Mouse (Mus musculus) B cell, adult 2 months (primary cell): ENCODE measurements around the gene Arpc5.
"Not testable (repeated sequence)": the region's sequence is repeated elsewhere in the genome, so short reads cannot be mapped to it uniquely, and the experiment has no call there.

Source experiments
- DNase-seq, 2 experiments: peaks; one replicate each; pipeline ENCODE4 v3.0.0; 2022

The Arpc5 gene

DNA sequence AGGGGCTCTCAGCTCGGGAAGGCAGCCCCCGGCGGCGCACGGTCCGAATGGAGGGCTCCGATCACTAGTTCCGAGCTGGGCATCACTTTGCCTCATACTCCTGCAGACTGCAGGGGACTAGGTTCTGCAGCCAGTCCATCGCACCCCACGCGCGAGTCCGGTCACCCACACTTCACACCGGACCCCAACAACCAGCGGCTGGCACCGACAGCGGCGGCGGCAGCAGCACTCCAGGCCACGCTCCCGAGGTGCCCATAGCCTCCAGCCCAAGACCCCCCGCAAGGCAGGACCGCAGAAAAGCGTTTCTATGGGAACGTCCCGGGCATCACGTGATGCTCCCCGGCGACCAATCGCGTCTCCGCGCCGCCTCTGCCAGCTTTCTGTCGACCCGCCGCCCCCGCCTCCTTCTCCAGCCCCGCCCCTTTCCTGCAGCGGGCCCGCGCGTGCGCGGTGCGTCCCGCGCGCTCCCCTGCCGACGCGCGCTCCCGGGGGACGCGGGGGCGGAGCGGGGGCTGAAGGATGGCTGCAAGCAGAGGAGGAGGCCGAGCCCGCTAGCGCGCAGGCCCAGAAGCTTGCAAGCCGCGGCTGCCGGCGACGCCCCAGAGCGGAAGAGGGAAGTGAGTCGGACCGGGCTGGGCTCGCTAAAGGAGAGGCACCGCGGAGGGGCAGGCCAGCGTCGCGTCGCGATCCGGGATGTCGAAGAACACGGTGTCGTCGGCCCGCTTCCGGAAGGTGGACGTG, at the start of gene Arpc5, which contains the start of gene Rgl1:
Gene Arpc5, plus strand, starts transcription at position 511 of the 741 bp plus-strand sequence.
Gene Rgl1, minus strand, starts transcription at position 320 of the 741 bp plus-strand sequence.
- DNase-seq = peak; percentile 98 to 99

DNA sequence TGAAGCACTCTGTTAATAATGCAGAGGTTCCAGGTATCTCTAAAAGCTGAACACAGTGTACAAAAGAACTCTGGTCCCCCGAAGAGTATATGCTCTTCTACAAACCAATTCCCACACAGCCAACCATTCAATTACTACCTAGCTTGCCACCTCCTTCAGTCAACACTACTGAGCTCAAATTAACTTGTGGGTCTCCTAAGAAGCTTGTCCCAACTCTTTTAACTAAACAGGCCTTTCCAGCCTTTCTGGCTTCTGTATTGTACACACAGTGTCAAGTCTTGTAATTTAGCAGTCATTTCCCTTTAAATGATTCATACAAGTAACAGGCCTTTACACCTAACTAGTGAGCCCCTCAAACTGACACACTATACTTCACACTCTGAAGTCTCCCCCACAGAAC, 49.0 kb upstream of the Arpc5 start:
- DNase-seq = no peak

DNA sequence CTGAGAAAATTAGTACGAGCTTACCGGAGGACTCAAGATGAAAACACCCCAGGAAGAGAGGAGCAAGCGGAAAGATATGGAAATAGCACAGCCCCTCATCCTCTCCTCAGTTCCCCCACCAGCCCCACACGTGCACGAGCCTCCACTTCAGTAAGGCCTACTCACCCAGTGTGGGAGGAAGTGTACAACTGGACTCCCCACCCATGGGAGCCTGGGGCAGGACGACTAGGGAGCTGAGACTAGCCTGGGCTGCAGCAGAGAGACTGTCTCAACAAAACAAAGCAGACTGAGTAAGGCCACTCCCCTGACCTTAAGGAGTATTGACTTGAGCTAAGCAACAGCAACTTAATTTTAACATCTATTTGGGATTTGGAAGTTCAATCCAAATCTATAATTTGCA, 48.1 kb upstream of the Arpc5 start:
- peak; percentile 14 to 16 for DNase-seq

DNA sequence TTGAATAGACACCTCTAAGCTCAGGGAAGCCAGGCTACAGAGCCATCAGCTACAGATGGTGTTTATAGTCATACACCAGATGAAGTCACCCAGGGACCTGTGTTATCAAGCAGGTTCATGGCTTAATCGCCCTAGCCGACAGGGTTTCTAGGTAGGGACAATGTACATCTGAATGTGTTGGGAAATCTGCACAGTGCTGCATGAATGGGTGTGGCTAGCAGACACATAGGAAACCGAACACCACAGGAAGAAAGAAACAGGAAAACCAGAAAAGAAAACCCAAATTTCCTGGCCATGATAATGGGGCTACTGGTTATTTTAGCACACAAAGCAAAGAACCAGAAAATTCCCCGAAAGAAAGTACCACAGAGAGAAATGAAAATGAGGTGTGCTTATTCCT, 45.4 kb upstream of the Arpc5 start:
- no peak for DNase-seq

DNA sequence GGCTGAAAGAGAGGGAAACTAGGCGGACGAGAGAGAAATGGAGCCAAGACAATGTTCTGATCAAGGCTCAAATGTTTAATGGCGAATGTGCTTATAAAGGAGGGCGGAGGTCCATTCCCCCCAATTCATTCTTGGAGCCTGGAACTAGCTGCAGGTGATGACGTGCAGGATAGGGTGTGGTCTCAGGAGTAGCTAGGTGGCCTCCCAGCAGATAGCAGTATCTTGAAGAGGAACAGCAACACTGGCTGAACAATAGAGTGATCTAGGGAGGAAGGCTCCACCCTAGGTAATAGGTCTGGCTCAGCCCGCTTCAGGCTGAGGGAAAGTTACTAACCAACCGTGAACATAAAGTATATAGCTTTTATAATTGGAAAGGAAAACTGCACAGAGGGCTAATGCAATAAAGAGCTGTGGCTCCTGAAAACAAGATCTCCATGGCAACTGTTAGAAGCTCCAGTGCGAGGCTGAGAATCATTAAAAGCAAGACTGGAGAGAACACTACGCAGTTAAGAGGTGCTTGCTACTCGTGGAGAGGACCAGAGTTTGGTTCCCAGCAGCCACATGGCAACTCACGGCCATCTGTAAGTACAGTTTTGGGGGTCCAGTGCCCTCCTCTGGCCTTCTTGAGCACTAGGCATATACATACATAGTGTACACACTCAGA, 44.7 kb upstream of the Arpc5 start:
- DNase-seq = no peak

DNA sequence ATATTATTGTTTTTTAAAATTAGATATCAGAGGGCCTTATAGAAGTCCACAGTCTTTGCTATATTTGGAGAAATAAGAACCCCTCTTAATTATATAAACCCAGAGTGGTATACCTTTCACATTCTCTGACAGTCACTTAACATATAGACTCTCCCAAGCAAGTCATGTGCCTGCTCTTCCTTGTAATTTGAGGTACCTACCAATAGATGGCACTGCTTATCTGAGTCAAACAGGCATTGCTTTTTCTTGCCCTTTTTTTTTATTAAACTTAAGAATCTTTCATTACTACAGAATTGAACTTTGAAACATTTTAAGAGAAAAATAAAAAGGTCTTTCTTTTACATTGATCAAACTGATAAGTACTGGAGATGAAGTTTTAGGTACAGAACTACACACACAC, 42.1 kb upstream of the Arpc5 start:
- DNase-seq = no peak

DNA sequence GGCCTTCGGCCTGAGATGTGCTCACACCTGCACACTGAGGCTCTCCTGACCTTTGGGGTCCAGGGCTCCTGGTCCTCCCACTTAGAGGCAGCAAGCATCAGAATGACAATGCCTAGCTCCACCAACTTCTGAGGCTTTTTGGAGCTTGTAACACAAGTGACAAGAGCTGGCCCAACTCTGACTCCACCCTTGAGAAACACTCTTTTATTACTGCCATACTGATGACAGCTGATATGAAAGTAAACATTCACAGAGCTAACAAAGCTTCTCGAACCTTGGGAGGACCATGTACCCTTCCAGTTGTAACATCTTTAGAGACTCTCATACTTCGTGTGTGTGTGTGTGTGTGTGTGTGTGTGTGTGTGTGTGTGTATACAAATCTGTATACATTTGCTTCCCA, 40.2 kb upstream of the Arpc5 start:
- no peak for DNase-seq

DNA sequence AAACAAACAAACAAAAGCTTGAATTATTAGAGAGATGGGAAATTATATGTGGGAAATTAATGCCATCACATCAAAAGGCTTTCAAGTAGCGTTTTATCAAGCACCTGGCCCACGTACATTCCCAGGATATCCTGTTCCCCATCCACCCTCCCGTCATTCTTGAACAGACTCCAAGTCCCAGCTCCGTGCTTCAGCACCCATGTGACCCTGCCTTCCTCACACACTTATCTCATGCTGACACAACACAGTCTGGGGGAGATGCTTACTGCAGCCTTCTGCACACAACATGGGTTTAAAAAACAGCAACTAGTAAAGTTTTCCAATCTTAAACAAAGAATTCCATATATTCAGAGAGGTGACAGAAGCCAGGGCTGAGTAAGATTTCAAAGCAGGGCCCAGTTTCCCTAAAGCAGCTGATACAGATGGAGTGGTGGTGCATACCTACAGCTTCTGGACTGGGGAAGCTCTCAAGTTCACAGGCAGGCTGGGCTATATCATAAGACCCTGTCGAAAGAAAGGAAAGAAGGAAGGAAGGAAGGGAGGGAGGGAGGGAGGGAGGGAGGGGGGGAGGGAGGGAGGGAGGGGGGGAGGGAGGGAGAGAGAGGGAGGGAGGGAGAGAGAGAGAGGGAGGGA, 38.6 kb upstream of the Arpc5 start:
- no peak for DNase-seq

DNA sequence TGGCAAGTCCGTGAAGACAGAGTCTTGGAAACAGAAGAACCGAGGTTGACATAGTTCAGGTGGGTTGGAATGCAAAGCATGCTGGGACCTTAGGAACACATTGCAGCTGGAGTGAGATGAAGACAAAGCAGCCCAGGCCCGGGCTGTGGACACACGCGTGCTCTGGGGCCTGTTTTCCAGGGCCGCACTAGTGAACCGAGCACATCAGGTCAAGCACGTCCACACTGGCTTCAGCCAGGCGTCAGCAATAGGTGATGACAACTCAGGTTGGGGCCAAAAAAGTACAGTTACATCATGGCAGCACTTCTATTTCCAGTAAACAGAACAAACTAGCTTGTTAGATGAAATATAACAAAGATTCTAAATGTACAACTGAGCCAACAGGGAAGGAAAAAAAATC, 27.5 kb upstream of the Arpc5 start:
- no peak for DNase-seq

DNA sequence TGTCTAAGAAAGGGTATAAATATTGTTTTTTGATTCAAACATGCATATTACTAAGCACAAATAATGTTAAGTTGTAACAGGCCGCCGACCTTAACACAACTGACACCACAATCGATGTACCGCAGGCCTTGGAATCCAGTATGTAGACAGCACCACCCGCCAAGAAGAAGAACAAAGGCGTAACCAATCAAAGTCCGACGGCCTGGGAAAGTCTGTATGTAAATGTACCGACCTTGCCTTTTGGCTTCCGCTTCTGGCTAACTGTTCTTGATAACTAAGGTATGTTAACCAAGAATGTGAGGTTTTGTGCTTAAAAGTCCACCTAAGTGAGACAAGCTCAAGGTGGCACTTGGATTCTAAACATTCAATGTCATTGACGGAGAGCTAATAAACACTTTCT, 27.0 kb upstream of the Arpc5 start:
- DNase-seq = no peak

DNA sequence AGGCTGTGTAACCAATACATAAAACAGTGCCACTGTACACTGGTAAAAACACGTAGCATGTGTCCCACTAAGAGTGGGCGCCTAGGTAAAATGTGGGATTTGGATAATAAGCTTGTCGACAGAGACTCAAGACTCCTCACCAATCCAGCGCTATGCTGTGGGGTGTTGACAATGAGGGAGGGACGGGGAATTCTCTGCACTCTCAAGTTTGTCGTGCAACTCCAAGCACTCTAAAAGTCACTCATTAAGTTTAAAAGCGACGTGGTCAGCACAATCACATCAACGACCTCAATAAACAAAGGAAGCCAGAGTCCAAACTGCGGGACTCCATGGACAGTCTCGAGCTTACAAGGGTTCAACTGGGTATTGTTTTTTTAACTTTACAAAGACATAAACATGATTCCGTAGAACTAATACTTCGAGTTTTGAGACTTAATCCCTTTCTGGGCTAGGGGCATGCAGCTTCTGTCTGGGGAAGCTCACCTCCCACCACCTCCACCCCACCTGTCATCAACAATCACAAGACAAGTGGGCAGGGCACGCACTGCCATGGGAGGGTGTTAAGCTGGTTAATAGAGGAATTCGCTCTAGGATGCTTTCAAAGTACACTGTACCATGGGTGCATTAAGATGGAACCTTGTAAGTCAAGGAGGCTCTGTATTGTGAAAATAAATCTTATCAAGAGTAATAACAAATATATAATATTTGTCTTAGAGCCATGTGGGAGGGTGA, 23.1 kb upstream of the Arpc5 start:
- no peak for DNase-seq

DNA sequence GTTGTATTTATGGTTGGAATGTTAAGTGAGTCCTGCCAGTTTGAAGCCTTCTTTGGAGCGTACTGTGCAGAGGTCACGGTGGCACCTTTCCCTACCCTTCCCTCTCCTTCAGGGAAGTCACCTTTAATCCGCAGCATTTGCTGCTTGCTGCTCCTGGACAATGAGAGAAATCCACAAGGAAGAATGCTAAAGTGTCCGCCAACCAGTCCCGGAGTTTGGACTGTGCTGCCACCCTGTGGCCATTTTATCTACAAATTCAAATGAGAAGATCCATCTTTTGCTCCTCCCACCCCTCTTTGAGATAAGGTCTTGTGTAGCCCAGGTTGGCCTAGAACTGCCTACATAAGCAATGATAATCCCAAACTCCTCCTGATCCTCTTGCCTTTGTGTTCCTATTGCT, 19.9 kb upstream of the Arpc5 start:
- peak; percentile 75 to 80 for DNase-seq

DNA sequence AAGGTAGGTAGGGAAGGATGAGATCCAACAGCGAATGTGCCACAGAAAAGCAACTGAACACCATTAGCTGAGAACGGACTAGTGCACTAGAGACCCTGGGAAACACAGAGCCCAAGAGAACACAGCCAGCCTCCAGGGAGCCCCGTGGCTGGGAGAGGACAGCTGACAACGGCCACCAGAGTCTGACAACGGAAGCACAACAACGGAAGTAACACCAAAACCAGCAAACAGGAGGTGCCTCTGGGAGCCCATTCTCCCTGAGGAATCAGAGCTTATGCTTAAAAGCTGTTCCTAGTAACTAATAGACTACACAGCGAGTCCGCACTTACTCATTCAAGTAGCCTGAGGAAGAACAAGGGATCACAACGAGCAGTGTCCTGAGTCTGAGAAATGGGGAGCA, 17.1 kb upstream of the Arpc5 start:
- peak; percentile 42 to 47 for DNase-seq

DNA sequence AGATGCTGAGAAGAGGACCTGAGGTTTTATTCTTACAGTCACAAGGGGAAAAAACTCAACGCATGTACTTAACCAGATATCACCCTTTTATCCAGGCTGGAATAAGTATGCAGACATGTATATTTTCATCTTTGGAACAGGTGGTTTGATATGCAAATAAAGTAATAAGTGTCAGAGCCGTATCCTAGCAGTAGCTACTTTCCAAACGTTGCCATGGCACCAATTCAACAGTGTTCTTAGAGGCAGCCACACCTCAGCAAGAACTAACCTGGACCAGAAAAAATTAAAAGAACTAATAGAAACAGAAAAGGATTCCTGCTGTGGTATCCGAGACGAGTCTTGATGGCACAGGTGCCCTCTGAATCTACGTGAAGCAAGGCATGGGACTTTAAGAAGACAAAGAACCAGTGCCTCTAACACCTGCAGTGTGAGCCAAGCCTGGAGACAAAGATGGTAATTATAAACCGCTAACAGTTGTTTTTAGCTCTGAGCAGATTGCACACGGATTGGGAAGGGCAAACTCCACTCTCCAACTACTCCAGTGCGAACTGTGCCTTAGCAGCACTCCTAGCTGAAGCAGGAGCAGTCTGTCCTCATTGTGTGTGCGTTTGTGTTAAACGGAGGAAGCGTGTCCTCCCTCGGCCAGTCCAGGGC, 15.9 kb upstream of the Arpc5 start, which contains the start of gene Apobec4:
Gene Apobec4, plus strand, starts transcription at position 240 of the 654 bp plus-strand sequence.
- DNase-seq = no peak

DNA sequence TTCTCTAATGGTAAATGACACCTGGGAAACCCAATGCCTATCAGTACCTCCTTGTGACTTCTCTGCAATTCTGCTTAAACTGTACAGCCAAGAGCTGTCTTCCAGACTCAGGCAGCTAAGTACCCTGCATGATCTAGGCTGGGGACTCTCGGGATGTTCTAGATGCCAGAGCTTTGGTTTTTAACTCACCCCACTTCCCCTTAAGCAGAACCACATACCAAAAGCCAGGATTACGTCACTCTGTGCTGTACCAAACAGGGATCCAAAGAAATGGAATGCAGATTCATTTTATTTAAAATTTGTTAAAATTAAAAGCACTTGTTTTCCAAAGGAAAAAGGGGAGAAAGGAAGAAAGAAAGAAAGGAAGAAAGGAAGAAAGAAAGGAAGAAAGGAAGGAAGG, 4.6 kb upstream of the Arpc5 start:
- DNase-seq = no peak

DNA sequence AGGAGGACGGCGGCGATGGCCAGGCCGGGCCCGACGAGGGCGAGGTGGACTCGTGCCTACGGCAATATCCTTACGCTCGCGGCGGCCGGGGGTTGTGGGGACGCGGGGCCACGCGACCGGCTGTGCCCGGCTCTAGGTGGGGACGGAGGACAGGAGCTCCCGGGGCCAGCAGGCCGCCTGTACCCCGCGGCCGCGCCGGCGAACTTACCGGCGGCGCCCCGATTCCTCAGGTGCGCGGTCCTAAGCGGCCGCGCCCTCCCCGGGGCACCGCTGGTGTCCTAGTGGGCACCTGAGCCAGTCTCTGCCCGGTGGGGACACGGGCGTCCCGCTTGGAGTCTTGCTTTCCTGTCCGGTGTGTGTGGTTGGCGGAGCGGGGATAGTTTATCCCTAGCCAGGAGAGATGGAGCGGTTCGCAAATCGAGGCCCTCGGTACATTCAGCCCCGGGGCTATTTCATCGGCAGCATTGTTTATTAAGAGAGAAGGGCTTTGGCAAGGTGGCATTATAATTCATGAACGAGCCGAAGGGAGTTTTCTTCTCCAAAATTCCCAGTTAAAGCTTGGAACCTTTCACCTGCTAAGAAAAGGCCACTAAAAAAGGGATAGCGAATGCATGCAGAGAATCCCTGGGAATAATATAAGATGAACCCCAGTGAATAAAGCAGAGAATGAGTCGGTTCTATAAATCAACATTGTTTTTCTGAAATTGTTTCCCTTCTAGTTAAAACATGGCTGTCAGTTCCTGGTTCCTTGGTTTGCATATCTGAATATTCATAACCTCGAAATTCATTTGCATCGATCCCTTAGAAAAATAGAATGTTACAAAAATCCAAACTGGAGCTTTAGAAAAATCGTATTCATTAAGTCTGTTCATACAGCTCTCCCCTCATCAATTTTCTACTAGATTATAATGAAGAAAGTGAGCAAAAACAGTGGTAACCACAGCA, 734 bp downstream of the Arpc5 start:
- peak in 1 of 2 experiments; percentile 47 for DNase-seq

DNA sequence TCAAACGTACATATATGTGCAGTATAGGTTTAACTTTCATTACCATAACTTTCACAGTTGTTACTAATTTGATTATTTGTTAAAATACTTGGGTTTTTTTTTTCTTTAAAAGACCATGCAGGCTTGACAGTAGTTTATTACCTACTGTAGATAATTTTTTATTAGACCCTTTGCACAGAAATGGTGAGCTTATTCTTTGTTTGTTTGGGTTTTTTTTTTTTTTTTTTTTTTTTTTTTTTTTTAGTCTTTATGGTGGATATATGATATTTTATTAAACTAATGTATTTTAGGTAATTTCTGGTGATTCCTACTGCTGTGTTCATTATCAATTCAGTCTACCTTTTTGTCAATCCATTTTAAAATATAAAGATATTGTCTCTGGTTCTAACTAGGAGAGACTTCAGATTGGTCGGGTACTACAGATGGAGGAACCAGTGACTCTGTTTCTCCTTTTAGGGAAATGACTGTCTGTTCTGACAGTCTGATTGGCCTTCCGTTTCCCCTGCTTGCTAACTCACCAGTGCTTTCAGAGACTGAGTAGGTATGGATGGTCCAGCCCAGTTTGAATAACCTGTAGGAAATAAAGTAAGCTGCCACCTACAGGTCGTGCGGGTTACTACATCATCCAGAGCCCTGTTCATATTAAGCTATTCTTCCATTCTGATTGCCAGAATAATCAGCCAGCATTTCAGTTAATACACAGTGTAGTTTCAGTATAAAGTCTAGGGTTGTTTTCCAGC, 1.6 kb downstream of the Arpc5 start:
- DNase-seq = peak; percentile 90 to 94

DNA sequence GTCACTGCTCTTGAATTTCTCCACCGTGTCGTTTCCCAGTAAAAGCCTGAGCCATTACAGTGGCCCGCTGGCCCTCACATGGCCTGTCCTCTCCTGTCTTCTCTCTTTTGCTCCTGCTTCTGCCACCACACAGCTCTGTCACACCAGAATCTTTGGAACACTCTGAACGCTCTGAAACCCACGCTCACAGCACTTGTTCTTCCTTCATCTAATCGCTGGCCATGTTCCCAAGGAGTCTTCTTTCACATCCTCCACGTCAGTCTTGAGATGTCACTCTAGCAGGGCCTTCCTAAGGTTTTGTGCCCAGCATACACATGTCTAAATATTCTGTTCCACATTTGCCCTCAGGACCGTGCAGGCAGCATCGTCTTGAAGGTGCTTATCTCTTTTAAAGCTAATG, 4.7 kb downstream of the Arpc5 start:
- no peak for DNase-seq

DNA sequence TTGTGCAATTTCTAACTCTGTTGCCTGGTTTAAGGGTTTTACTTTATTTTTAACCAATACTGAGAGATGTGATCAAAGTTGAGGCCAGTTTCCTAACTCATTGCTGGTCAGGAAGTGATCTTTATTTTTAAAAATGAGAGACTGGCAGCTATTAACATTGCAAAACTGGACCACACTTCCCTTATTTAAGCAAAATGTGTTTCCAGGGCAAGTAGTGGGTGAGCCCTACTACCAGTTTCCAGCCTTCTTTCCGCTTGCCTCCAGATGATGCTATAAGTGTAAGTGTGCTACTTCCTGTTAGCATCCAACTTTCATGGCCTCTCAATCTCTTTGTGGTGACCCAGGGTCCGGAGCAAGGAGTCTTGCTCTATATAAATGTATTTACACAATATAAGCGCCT, 8.3 kb downstream of the Arpc5 start:
- not testable (repeated sequence) for DNase-seq

DNA sequence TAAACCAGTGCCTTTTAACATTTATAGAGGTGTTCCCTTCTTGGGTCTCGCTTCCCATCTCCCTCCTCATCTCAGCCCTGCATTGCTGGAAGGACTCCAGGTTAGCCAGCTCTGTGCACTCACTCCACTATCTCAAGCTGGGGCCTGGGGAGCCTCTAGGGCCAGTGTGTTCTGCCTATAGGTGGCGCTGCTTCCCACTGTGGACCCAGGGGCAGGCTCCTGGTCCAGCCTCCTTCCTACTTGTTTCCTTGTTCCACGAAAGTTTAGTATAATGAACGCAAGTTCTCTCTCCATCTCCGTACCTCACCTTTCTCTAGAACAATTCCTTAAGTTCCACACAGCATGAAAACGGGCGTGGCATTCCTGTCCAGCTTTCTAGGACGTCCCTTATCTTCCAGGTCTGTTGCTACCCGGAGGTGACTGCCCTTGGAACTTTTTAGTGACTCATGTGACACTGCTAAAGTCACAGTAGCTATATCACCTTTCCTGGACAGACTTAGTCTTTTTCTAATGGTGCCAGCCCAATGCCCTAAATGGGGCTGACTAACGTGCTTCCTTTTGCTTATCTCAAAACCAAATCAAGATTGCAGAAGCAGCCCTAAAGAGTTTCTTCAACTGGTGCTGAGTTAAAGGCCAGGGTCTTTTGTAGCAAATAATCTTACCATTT, 12.9 kb downstream of the Arpc5 start:
- DNase-seq = peak; percentile 80
